Mouse (Mus musculus): Measurements from ENCODE around the gene Fignl1.

DNA sequence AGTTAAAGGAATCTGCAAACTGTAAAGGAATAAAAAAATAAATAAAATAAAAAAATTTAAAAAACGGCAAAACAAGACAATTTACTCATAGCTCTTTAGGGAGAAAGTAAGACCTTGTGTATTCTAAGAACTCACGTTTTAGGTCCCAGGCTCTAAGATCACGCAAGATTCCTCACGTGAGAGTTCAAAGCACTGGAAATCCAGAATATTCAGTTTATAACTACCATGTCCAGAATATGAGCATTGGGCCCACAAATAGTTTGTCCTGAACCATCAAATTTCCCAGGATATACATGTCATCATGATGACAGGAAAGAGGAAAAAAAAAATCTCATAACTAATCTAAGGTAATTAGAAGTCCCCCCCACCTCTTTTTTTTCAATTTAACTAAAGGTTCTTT, 27.0 kb upstream of the Fignl1 start:
- no peak for TF ChIP-seq POLR2A (IDR thresholded peaks at IDR 0.05; ENCODE audit: borderline replicate concordance, low read depth, low read length)
- TF ChIP-seq CTCF (IDR thresholded peaks at IDR 0.05; ENCODE audit: low read depth, low read length), result no peak

Measured in bone marrow macrophage, adult 2 months (primary cell).